Mouse (Mus musculus) brown adipose tissue, adult 24 weeks (tissue): ENCODE results near the gene Spon1. TPM values are rescaled to one million over a fixed set of nuclear protein-coding genes. Genes with fewer than 3 reads are reported as not detected.

ENCODE experiments used
- H3K27ac ChIP-seq: fragments of 200-500 bp; replicated peaks from 2 replicates; pipeline ENCODE4 v1.5.1; 2012; ENCODE audit warnings: low read depth, mild to moderate bottlenecking, low read length
- H3K4me1 ChIP-seq: fragments of 200-500 bp; 2 replicates; pipeline ENCODE4 v1.6.1; 2012; ENCODE audit warnings: low read length, mixed read lengths; ENCODE audit not compliant: control insufficient read depth, insufficient read depth, insufficient read length
- H3K4me3 ChIP-seq: fragments of 200-500 bp; 2 replicates; pipeline ENCODE4 v1.5.1; 2012; ENCODE audit warnings: low read depth, mild to moderate bottlenecking, low read length, moderate library complexity; ENCODE audit not compliant: insufficient read depth
- polyA plus RNA-seq: library from polyadenylated mRNA; stranded (reverse); fragments of >200 nt; gene quantifications from 2 replicates; pipeline ENCODE4 v1.2.4, GENCODE M21; 2012; ENCODE audit not compliant: missing spikeins, insufficient read depth, insufficient read length

Gene Spon1
- polyA plus RNA-seq, 1 experiment = 0.87 TPM

DNA sequence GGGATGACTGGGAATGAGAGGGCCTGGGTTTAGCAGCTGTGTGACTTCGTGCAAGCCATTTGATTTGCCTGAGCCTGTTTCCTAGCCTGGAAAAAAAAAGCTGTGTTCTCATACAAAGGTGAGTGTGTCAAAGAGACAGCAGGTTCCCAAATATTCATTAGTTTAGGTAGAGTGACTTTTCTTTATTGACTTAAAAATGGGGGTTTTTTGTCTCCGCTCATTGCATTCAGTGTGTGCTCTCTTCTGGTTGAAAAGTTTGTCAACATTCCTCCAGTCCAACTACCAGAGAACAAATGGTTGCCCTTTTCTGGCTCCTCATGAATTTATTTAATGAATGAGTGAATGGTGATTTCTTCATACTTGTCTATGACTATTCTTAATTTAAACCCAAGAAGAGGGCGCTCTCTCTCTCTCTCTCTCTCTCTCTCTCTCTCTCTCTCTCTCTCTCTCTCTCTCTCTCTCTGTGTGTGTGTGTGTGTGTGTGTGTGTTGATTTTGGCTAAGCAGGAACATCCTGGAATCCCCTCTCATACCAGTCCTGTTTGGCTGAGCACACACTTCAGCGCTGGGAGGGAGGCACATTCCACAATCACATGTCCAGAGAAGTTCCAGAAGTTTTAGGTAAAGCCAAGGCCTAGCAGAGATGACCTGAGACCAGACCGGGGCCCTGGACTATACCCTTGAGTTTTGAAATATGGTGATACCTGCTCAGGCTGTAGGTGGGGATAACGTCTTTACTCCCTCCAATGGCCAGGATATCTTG lies 2.6 kb downstream of the Spon1 start:
- no peak overlapping the region for H3K4me3 ChIP-seq
- no peak overlapping the region for H3K27ac ChIP-seq
- H3K4me1 ChIP-seq = no peaks in the 10 kb centered on the region

GRCm38 (mm10) chr7:113769281-113769680 lies 3.5 kb downstream of the Spon1 start:
- Histone ChIP-seq H3K4me3 (no peak overlapping the region), H3K27ac (no peak overlapping the region), H3K4me1 (no peaks in the 10 kb centered on the region)

GRCm38 (mm10) chr7:113772135-113772534 lies 6.3 kb downstream of the Spon1 start:
- no peak overlapping the region for H3K4me3 ChIP-seq
- no peaks in the 10 kb centered on the region for H3K4me1 ChIP-seq
- no peak overlapping the region for H3K27ac ChIP-seq

- Histone ChIP-seq H3K4me3 (no peak overlapping the region), H3K27ac (no peak overlapping the region), H3K4me1 (no peaks in the 10 kb centered on the region)
Measured at GRCm38 (mm10) chr7:113773436-113773835, 7.6 kb downstream of the Spon1 start.

DNA sequence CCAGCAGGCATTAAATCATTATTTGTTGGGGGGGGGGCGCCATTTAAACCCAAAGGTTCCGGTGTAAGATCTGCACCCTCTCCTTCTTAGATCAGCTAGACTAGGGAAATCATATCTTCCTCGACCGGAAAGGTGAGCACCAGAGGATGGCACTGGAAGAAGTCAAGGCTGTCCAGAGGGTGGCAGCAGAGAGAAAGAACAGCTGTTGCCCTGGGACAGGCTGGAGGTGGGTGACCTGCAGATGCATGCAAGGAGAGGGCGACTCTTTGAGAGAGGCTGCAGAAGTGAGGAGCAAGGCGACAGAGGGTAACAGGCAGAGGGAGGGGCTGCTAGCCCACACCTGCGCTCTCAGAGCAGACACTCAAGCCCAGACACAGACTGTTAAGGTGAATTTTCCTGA lies 8.2 kb downstream of the Spon1 start:
- Histone ChIP-seq H3K27ac (no peak overlapping the region), H3K4me1 (no peaks in the 10 kb centered on the region), H3K4me3 (no peak overlapping the region)

DNA sequence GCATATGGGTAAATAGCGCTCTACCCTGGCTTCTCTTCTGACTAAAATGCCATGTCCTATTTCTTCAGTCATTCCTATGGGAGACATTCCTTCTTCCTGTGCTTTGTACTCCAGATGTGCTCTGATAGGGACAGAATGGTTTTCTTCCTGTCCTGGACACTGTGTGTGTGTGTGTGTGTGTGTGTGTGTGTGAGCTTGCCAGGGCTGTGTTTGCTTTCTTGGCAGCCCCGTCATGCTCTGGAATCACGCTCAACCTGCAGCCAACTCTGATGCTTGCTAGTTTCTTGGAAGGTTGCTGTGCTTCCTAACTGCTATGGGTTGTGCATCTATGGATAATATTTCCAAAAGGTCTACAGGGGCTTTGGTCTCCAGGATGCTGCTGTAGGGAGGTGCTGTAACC lies 9.1 kb downstream of the Spon1 start:
- no peak overlapping the region for H3K27ac ChIP-seq
- no peaks in the 10 kb centered on the region for H3K4me1 ChIP-seq
- no peak overlapping the region for H3K4me3 ChIP-seq

DNA sequence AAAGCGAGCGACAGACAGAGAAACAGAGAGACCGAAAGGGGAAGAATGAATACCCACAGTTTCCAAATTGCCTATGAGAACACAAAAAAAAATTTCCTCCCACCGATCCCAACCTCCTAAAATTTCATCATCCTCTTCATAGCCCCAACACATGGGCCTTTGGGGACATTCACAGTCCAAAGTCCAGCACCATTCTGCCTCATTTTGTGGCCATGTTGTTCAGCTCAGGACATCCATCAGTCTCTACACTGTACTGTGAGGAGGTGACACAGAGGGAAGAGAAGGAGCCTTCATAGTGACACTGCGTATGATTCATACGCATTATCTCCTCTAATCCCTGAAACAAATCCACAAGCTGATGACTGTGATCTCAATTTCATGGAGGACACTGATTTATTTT lies 12.7 kb downstream of the Spon1 start:
- Histone ChIP-seq H3K4me3 (no peak overlapping the region), H3K4me1 (no peaks in the 10 kb centered on the region), H3K27ac (no peak overlapping the region)

- Histone ChIP-seq H3K4me1 (no peaks in the 10 kb centered on the region), H3K27ac (no peak overlapping the region), H3K4me3 (no peak overlapping the region)
Measured at GRCm38 (mm10) chr7:113780286-113780685, 14.5 kb downstream of the Spon1 start.

DNA sequence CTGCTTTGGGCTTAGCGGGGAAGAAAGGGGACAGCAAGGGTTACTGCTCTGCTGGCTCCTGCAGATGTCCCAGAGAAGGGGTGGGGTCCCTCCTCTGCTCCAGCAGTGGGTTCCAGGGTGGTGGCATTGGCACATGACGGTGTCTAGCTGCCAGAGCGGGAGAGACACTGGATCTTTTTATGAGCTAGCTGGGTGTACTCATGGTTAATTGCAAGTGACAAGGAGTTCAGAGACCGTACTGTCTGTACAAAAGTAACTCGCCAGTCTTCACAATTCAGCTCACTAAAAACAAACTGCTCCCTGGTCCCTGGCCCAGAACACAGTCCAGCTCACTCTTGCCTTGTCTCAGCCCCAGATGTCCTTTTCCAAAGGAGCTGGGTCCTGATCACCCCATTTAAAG lies 26.2 kb downstream of the Spon1 start:
- Histone ChIP-seq H3K27ac (no peak overlapping the region), H3K4me1 (no peaks in the 10 kb centered on the region), H3K4me3 (no peak overlapping the region)

DNA sequence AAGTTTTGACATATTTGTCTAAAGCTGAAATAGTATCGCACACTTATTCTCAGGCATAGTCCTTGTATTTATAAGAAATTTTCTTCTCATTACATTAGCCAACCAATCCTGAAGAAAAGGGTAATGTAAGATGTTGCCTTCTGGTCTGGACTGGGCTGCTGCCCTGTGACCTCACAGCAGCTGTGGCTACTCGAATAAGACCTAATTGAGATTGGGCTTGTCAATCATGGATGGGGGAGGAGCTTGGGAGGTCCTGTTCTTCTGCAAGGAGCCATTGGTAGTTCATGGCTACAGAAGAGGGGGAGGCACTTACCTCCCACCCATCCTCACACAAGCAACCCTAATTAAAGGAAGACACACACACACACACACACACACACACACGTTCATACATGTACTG lies 27.1 kb downstream of the Spon1 start:
- no peak overlapping the region for H3K27ac ChIP-seq
- no peaks in the 10 kb centered on the region for H3K4me1 ChIP-seq
- H3K4me3 ChIP-seq = no peak overlapping the region

DNA sequence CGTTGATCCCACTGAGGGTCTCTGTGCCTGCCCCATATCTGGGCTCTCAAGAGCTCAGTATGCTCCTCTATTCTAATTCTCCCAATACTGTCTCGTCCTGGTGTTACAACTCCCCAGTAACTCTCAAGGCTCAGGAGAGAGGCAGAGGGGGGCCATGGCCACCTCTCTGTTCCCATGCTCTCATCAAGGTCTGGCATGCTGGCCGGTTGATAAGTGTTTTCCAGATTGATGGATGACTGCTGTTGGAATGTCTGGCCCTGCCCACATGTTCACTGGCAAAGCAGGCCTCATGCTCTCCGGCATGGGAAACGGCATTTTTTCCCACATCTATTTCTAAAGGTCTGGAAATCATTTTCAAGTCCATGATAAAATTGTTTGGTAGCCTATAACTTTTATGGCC lies 29.4 kb downstream of the Spon1 start:
- Histone ChIP-seq H3K4me3 (no peak overlapping the region), H3K27ac (no peak overlapping the region), H3K4me1 (no peaks in the 10 kb centered on the region)

GRCm38 (mm10) chr7:113797134-113797533 lies 31.3 kb downstream of the Spon1 start:
- Histone ChIP-seq H3K27ac (no peak overlapping the region), H3K4me1 (no peaks in the 10 kb centered on the region), H3K4me3 (no peak overlapping the region)

- Histone ChIP-seq H3K4me1 (no peaks in the 10 kb centered on the region), H3K4me3 (no peak overlapping the region), H3K27ac (no peak overlapping the region)
Measured at GRCm38 (mm10) chr7:113798605-113799255, 32.9 kb downstream of the Spon1 start.

DNA sequence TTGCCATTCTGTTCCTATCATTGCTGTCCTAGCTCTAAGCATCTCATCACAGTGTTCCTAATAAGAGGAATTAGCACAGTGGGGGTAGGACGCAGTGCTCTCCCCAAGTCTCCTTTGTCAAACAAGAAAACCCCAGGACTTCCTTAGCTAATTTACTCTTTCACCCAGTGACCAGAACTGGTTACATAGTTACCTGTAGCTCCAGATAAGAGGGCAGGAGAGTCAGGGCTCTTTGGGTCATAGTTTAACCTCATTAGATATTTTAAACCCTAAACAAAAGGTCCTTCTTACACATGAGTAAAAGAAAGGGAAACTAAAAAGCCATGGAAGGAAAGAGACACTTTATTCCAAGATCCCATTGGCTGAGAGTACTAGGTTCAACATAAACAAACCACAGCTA lies 44.0 kb downstream of the Spon1 start:
- H3K4me3 ChIP-seq = no peak overlapping the region
- H3K27ac ChIP-seq = no peak overlapping the region
- H3K4me1 ChIP-seq = no peaks in the 10 kb centered on the region

- no peak overlapping the region for H3K4me3 ChIP-seq
- H3K27ac ChIP-seq = no peak overlapping the region
- no peaks in the 10 kb centered on the region for H3K4me1 ChIP-seq
Measured at GRCm38 (mm10) chr7:113811376-113812158, 45.8 kb downstream of the Spon1 start.
